In the genomic region with DNA sequence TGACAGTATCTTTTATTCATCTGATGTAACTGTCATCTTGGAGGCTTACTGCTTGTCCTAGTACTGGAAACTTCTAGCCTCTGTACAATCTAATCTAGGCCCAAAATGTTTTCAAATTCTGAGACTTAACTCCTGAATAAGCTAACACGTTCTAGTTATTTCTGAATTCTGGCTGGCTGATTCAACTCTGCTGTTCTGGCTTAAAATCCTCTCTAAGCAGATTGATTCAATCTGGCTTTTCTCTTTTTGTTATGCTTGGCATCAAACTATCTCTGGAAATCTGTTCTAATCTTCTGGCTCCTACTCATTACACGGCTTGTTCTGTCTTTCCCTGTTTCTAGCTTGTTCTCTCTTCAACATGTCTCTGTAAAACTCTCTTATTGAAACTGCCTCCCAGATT, we compare ENCODE assay signal across 23 mouse cellular contexts.
"Had no signal": no experiment of that assay in that cellular context is flagged by ENCODE, and none has a peak within 500 bp of the region (broad histone marks: within the 10 kb centered on the region; RNA-seq: fewer than 3 reads in every experiment).

No protein-coding gene starts in this region.

- H3K27ac ChIP-seq: layer of hippocampus, adult 2 months; limb, embryonic 12.5 days; limb, embryonic 15.5 days; liver, embryonic 14.5 days; macrophage; midbrain, embryonic 12.5 days; midbrain, embryonic 15.5 days; neural tube, embryonic 12.5 days; neural tube, embryonic 15.5 days; stomach, postnatal 0 days had no signal

- DNase-seq: kidney, adult 2 months; kidney, postnatal 14 days; kidney, postnatal 4 days; left cerebral cortex, postnatal 4 days; liver, postnatal 0 days; lung, embryonic 14.5 days; right cerebral cortex, adult 18-20 months; right cerebral cortex, postnatal 14 days; right cerebral cortex, postnatal 4 days; thymus, postnatal 36 days had no signal

- H3K4me1 ChIP-seq: limb, embryonic 12.5 days; limb, embryonic 15.5 days; midbrain, embryonic 12.5 days; midbrain, embryonic 15.5 days; neural tube, embryonic 12.5 days; neural tube, embryonic 15.5 days had no signal

- H3K36me3 ChIP-seq: limb, embryonic 12.5 days; limb, embryonic 15.5 days; midbrain, embryonic 12.5 days; midbrain, embryonic 15.5 days; neural tube, embryonic 12.5 days; neural tube, embryonic 15.5 days had no signal

- H3K27me3 ChIP-seq: limb, embryonic 12.5 days; limb, embryonic 15.5 days; midbrain, embryonic 12.5 days; midbrain, embryonic 15.5 days; neural tube, embryonic 12.5 days; neural tube, embryonic 15.5 days had no signal

- ATAC-seq: intestine, postnatal 0 days; liver, postnatal 0 days; lung, postnatal 0 days; midbrain, embryonic 15.5 days had no signal

- H3K9me3 ChIP-seq: limb, embryonic 12.5 days; limb, embryonic 15.5 days; midbrain, embryonic 12.5 days; midbrain, embryonic 15.5 days; neural tube, embryonic 12.5 days; neural tube, embryonic 15.5 days had no signal

- H3K9ac ChIP-seq: limb, embryonic 12.5 days; limb, embryonic 15.5 days; liver, embryonic 14.5 days; liver, postnatal 0 days; lung, embryonic 14.5 days; midbrain, embryonic 12.5 days; midbrain, embryonic 15.5 days; neural tube, embryonic 12.5 days; neural tube, embryonic 15.5 days had no signal

- H3K4me3 ChIP-seq: layer of hippocampus, adult 2 months; limb, embryonic 12.5 days; limb, embryonic 15.5 days; midbrain, embryonic 12.5 days; midbrain, embryonic 15.5 days; neural tube, embryonic 12.5 days; neural tube, embryonic 15.5 days had no signal

- H3K4me2 ChIP-seq: limb, embryonic 12.5 days; limb, embryonic 15.5 days; liver, embryonic 11.5 days; lung, embryonic 14.5 days; midbrain, embryonic 12.5 days; midbrain, embryonic 15.5 days; neural tube, embryonic 12.5 days; neural tube, embryonic 15.5 days had no signal
